Mouse (Mus musculus) heart, adult 2 months (tissue): ENCODE results near the gene Lamp2. TPM values are rescaled to one million over a fixed set of nuclear protein-coding genes. Genes with fewer than 3 reads are reported as not detected.

Experiments
- DNase-seq, 2 experiments: peaks; one replicate each; pipeline ENCODE4 v3.0.0; 2021
- H3K27ac ChIP-seq: fragments of 200-600 bp; 2 replicates; pipeline ENCODE4 v1.8.1; 2022
- H3K27me3 ChIP-seq: fragments of 200-500 bp; 2 replicates; pipeline ENCODE4 v1.6.1; 2012; ENCODE audit warnings: mild to moderate bottlenecking, low read length, inconsistent platforms, mixed read lengths; ENCODE audit not compliant: control insufficient read depth, insufficient read depth
- H3K36me3 ChIP-seq: fragments of 200-500 bp; 2 replicates; pipeline ENCODE4 v1.6.1; 2012; ENCODE audit warnings: low read length, inconsistent platforms; ENCODE audit not compliant: control insufficient read depth, insufficient read depth
- H3K4me1 ChIP-seq: fragments of 200-500 bp; 2 replicates; pipeline ENCODE4 v1.6.1; 2011; ENCODE audit warnings: low read length; ENCODE audit not compliant: control insufficient read depth, insufficient read depth
- H3K4me3 ChIP-seq: fragments of 200-600 bp; 2 replicates; pipeline ENCODE4 v1.8.1; 2022
- H3K79me2 ChIP-seq: fragments of 200-500 bp; replicated peaks from 2 replicates; pipeline ENCODE4 v1.6.1; 2012; ENCODE audit warnings: mild to moderate bottlenecking, inconsistent platforms, low read length, moderate library complexity, mixed read lengths; ENCODE audit not compliant: control insufficient read depth, insufficient read depth
- H3K9ac ChIP-seq: fragments of 200-500 bp; 2 replicates; pipeline ENCODE4 v1.6.1; 2012; ENCODE audit warnings: low read depth, mild to moderate bottlenecking, control low read depth, inconsistent platforms, low read length, mixed read lengths
- CTCF ChIP-seq: fragments of 200-600 bp; IDR thresholded peaks from 2 replicates; pipeline ENCODE4 v1.8.1; 2022; ENCODE audit warnings: antibody characterized with exemption, mild to moderate bottlenecking, moderate library complexity
- EP300 ChIP-seq: fragments of 200-500 bp; IDR thresholded peaks from 2 replicates; pipeline ENCODE4 v1.6.1; 2011; ENCODE audit warnings: low read depth, low read length, control low read depth; ENCODE audit not compliant: insufficient read depth
- POLR2A ChIP-seq: fragments of 200-500 bp; IDR thresholded peaks from 2 replicates; pipeline ENCODE4 v1.6.1; 2011; ENCODE audit warnings: mild to moderate bottlenecking, low read depth, low read length, control low read depth; ENCODE audit not compliant: insufficient read depth
- WGBS: fragments of 180-500 bp; shearing (Covaris S2); methylation state at CpG from one replicate; pipeline ENCODE4 v1.1.7; 2018; 5-methylcytosine and 5-hydroxymethylcytosine counted together
- intact Hi-C: fragments of 180-260 bp; cut with DNase I; formaldehyde crosslinking; loops from one replicate; pipeline ENCODE4 v1.15.1; 2025
- polyA plus RNA-seq: library from polyadenylated mRNA; depleted of rRNA; stranded (reverse); fragments of >200 nt; gene quantifications from 2 replicates; pipeline ENCODE4 v1.2.3, GENCODE M21; 2012
- total RNA-seq, 2 experiments: library from RNA; stranded (reverse); gene quantifications; 2 replicates each; pipeline ENCODE4 v1.2.3; 2021

Gene Lamp2
- total and polyA plus RNA-seq, 3 experiments = 59.2 to 149 (median 116) TPM

DNA sequence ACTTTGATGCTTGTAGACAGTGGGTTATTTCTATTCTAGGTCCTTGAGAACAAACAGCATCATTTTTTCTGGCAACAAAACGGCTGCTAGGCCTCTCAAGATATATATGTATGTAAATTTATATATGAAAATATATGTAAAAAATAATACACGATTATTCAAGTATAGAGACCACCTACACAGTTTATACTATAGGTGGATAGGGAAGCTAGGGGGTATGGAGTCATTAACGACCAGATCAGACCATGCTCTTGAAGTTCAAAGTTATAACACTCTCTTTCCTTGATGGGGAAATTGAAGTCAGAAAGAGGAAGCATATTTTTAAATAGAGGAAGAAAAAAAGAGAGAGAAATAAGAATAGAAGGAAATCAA is 367 bp upstream of the Lamp2 start:
- DNase-seq = no peak
- 20% methylated on average over 3 of the region's 3 CpGs for WGBS
- intact Hi-C loops = loop anchor here (1.0 to 10.0 kb wide), 3 partner anchors 17 to 148 kb away; partner anchors contain the start of gene Mcts1

DNA sequence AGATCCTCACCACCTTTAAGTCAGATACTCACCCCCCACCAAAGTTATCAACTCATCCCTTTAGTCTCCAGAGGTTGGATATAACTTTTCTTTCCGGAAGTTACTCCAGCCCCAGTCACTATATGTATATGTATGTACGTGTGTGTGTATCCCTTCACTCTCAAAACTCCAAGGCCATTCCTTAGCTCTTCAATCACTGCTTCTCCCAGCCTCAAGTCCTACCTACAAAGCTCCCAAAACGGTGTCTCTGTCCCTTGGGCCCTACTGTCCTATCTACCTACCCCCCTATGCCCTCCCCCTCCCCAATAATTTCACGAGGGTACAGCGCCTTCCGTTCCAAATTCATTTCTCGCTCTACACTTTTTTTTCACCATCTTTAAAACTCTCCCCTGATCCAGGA is 780 bp downstream of the Lamp2 start:
- peak overlapping the region; percentile 59 for H3K9ac ChIP-seq
- H3K36me3 ChIP-seq = peaks cover 4% of the 10 kb centered on the region; the same call in 1 of the 2 replicates
- WGBS = 24% methylated on average over 7 of the region's 7 CpGs
- no peak for DNase-seq
- intact Hi-C loops = loop anchor here (5.0 to 10.0 kb wide), 2 partner anchors 107 to 149 kb away; partner anchors contain the start of gene Mcts1
- TF ChIP-seq CTCF = no peak
- no peak for TF ChIP-seq POLR2A
- TF ChIP-seq EP300 = no peak
- H3K4me3 ChIP-seq = peak overlapping the region; percentile 61
- no peaks in the 10 kb centered on the region for H3K79me2 ChIP-seq
- peaks cover 3% of the 10 kb centered on the region for H3K4me1 ChIP-seq
- peak overlapping the region; percentile 93 for H3K27ac ChIP-seq
- no peaks in the 10 kb centered on the region for H3K27me3 ChIP-seq

More for the DNA sequence above, 367 bp upstream of the Lamp2 start:
- Histone ChIP-seq H3K27ac (no peak overlapping the region), H3K27me3 (no peaks in the 10 kb centered on the region), H3K9ac (no peak overlapping the region), H3K4me1 (peaks cover 3% of the 10 kb centered on the region), H3K4me3 (no peak overlapping the region), H3K79me2 (no peaks in the 10 kb centered on the region), H3K36me3 (peaks cover 4% of the 10 kb centered on the region; the same call in 1 of the 2 replicates)
- TF ChIP-seq EP300 (no peak), CTCF (no peak), POLR2A (no peak)

DNA sequence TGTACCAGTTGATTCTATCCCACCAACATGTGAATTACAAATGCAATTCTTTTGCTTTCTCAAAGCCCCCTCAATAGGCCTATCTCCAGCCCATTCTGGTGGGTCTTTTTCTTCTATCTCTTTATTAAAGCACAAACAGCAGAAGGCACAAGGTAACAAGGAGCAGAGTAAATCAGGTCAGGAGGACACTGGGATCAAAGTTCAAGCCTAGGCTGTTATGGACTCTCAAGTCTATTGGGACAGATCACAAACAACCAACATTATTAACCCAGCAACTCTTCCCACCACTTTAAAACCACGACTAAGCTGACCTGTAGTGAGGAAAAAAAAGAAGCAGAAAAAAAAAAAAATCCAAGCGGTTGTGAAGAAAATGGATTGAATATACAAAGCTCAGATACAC is 1.4 kb downstream of the Lamp2 start:
- Histone ChIP-seq H3K4me3 (peak overlapping the region; percentile 61; the same call in 1 of the 2 replicates), H3K27me3 (no peaks in the 10 kb centered on the region), H3K4me1 (peaks cover 2% of the 10 kb centered on the region), H3K9ac (no peak overlapping the region), H3K27ac (no peak overlapping the region), H3K79me2 (no peaks in the 10 kb centered on the region), H3K36me3 (peaks cover 6% of the 10 kb centered on the region)
- 23% methylated on average over 2 of the region's 2 CpGs for WGBS
- DNase-seq = no peak
- TF ChIP-seq CTCF (no peak), EP300 (no peak), POLR2A (no peak)
- intact Hi-C loops = loop anchor here (5.0 to 10.0 kb wide), 2 partner anchors 107 to 150 kb away; partner anchors contain the start of gene Mcts1

DNA sequence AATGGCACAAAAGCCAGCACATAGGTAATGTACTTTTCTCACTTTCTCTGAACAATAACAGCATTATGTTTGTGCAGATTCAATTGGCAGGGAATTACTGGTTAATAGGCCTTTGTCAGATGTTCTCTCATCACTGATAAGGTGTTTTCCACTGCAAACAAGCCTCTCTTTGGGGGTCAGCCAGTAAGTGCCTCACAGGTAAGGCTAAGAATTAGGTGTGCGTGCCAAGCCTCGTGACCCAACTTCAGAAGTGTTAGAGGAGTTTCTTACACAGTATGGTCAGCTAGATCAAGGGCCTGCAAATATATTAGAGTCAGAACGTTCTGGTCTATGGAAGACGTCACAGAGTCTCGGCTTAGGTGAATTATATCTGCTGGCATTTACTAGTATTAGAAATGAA is 2.3 kb downstream of the Lamp2 start:
- Histone ChIP-seq H3K27me3 (no peaks in the 10 kb centered on the region), H3K79me2 (no peaks in the 10 kb centered on the region), H3K9ac (no peak overlapping the region), H3K4me3 (no peak overlapping the region), H3K27ac (no peak overlapping the region), H3K36me3 (peaks cover 7% of the 10 kb centered on the region), H3K4me1 (peaks cover 2% of the 10 kb centered on the region)
- intact Hi-C loops = loop anchor here (10.0 kb wide), 1 partner anchor 151 kb away; the partner anchor contains the start of gene Mcts1
- TF ChIP-seq CTCF = no peak
- TF ChIP-seq POLR2A = no peak
- TF ChIP-seq EP300 = no peak
- no peak for DNase-seq
- 65% methylated on average over 5 of the region's 5 CpGs for WGBS

DNA sequence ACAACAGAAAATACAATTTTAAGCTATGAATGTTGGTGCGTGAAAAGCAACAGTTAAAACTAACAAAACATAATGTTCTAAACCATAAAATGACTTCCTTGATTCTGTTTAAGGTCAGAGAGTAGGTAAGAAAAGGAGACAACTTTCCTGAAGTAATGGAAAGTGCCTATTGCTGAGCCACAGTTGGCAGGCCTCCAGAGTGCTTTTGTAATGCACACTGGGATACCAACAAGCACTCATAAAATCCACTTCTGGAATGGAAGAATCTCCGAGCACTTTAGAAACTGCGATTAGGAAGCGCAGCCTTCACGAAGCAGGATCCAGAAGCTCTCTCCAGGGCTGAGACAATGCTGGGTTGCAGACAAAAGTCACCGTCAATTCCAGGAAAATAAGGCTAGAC is 5.8 kb downstream of the Lamp2 start:
- H3K4me3 ChIP-seq = no peak overlapping the region
- 54% methylated on average over 6 of the region's 6 CpGs for WGBS
- no peaks in the 10 kb centered on the region for H3K79me2 ChIP-seq
- H3K4me1 ChIP-seq = peaks cover 2% of the 10 kb centered on the region
- no peaks in the 10 kb centered on the region for H3K27me3 ChIP-seq
- intact Hi-C loops = loop anchor here (10.0 kb wide), 1 partner anchor 154 kb away; the partner anchor contains the start of gene Mcts1
- peaks cover 7% of the 10 kb centered on the region for H3K36me3 ChIP-seq
- DNase-seq = peak in 1 of 2 experiments; percentile 19
- H3K9ac ChIP-seq = no peak overlapping the region
- TF ChIP-seq POLR2A = no peak
- TF ChIP-seq CTCF = no peak
- TF ChIP-seq EP300 = no peak
- H3K27ac ChIP-seq = no peak overlapping the region

DNA sequence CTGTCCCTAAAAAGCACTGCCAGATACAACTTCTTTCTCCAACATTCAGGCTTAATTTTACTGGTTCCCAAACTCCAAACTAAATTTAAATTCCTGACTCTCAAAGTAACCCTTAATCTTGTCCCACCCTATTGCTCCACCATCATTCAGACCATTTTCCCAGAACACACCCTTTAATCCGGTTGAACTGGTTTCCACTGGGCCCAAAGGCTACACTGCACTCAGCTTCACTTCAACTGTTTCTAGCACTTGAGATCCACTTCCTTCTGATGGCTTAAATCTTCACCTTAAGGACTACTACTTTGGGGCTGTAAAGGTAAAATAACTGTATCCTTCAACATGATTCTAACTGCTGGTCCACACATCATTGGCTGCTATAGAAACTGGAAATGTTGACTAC is 10.5 kb downstream of the Lamp2 start:
- H3K4me1 ChIP-seq = peaks cover 1% of the 10 kb centered on the region
- no peaks in the 10 kb centered on the region for H3K27me3 ChIP-seq
- H3K4me3 ChIP-seq = no peak overlapping the region
- H3K36me3 ChIP-seq = peaks cover 9% of the 10 kb centered on the region
- DNase-seq = no peak
- no peak overlapping the region for H3K27ac ChIP-seq
- TF ChIP-seq CTCF = no peak
- TF ChIP-seq EP300 = no peak
- no peak for TF ChIP-seq POLR2A
- H3K79me2 ChIP-seq = no peaks in the 10 kb centered on the region
- intact Hi-C loops = no loop called here
- 63% methylated on average over 1 of the region's 1 CpGs for WGBS
- no peak overlapping the region for H3K9ac ChIP-seq
